Mouse (Mus musculus) 3T3-L1 (cell line): ENCODE measurements at regions not wholly inside any gene's neighbourhood (a gene's known extent, or its start where the extent isn't known, plus 50 kb on each side); places are given as distances from the start of the nearest gene placed in this dataset.
"Not testable (repeated sequence)": the region's sequence is repeated elsewhere in the genome, so short reads cannot be mapped to it uniquely, and the experiment has no call there.

ENCODE experiments used
- DNase-seq: peaks from one replicate; pipeline ENCODE4 v3.0.0-alpha.2; 2015; ENCODE audit warnings: low read depth, low spot score

GRCm38 (mm10) chr9:78769168-78769567 lies 153.8 kb downstream of the Cd109 start:
- DNase-seq: peak; percentile 73

DNA sequence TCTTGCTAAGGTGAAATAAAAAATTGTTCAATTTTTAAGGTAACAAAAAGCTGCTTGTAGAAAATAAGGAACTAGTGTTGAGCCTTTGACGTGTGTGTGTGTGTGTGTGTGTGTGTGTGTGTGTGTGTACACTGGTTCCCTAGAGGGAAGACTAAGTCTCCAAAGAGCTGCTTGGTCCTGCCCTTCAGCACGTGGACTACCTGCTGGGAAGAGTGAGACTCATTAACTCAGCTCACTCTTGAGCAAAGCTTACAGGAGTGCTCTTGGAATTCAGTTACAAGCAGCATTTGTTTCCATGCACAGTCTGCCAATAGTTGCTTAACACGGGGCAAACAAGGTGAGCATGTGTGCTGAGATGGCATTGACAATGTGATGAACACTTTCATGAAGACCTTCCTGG lies 158.6 kb downstream of the Cd109 start:
- no peak for DNase-seq

DNA sequence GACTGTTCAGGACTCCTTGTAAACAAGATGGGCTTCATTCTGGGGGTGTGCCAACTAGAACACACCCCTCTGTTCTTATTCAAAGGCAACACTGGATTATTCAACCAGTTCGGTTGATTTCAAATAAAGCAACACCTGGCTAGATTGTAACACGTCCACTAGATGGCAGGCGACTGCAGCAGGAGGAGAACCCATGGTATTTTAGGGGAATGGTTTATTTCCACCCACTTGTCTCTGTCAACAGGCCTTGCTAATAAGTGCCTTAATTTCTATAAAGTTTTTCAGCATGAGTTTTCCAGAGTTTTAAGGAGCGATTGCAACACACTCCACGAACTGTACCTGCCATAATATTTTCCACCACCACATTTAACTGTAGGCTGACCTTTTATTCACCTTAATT lies 160.1 kb downstream of the Cd109 start:
- peak; percentile 68 for DNase-seq

- DNase-seq: no peak
Observed at GRCm38 (mm10) chr9:78780595-78780994, 165.2 kb downstream of the Cd109 start.

DNA sequence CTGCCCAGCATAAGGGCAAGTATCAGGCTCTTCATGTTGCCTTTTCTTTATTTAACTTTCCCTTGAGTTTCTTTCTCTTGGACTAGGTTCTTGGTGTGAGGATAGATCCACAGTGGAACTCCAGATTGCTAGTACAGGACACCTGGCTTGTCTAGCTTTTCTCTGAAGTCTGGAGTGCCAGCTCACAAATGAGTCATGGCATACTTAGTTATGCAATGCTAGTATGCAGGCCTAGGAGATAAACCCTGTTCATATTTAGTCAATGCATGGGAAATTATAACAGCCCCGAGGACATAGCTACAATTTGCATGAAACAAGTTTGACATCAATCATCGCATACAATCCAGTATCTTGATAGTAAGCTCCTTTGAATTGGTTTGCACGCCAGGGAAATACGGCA lies 167.0 kb downstream of the Cd109 start:
- DNase-seq: peak; percentile 32

DNA sequence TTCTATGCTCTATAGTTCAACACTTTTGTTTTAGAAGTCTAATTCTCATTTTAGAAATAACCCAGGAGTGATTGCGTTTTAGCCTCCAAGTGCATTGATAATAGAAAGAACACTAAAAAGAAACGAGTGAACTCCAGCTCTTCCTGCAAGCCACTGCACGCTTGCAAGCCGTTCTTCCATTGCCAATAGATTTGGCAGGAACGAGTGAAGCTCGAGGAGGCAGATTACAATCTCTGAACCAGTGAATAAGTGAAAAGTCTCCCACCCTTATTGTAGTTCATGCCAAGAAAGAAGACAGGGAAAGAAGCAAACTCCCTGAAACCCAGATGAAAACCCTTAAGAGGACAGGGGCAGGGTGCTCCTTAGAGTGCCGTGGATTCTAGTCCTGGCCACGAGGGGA lies 167.5 kb downstream of the Cd109 start:
- no peak for DNase-seq

- DNase-seq: peak; percentile 76
Observed at GRCm38 (mm10) chr9:78787866-78788265, 172.5 kb downstream of the Cd109 start.

GRCm38 (mm10) chr9:78789703-78790102 lies 174.4 kb downstream of the Cd109 start:
- DNase-seq: no peak

GRCm38 (mm10) chr9:78790155-78790554 lies 174.8 kb downstream of the Cd109 start:
- no peak for DNase-seq

GRCm38 (mm10) chr9:78795801-78796200 lies 180.5 kb downstream of the Cd109 start:
- no peak for DNase-seq

- no peak for DNase-seq
Observed at GRCm38 (mm10) chr9:78817221-78817620, 201.9 kb downstream of the Cd109 start.

- not testable (repeated sequence) for DNase-seq
Observed at GRCm38 (mm10) chr9:78821554-78822212, 206.3 kb downstream of the Cd109 start.

DNA sequence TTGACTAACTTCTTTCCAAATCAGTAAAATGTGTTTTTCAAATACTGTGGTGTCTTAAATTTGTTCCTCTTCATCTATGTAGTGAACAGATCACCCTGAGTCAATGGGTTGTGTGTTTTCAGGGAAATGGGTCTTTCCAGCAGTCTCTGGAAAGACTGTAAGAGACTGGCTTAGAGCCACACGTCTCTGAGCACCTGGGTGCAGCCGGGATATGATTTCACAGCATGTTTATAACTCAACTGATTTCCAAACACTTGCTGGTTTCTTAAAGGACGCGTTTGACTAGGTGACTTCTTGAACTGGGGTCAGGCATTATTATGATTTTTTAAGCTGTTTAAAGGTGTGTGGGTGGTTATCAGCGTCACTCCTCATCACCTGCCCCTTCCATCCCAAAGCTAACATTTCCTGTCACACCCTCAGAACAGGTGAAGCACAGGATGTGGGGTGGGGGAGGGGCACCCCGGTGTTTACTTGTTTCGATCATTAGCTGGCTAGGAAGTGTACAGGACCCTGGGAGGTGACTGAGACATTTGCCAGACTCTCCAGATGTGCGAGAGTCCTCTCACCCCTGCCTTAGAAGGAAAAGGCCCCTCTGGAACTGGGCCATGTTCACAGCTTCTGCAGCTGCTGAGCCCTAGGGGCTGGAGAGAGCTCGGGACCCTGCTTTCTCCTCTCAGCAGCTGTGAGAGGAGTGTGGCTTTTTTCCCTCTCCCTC lies 229.8 kb downstream of the Cd109 start:
- no peak for DNase-seq

DNA sequence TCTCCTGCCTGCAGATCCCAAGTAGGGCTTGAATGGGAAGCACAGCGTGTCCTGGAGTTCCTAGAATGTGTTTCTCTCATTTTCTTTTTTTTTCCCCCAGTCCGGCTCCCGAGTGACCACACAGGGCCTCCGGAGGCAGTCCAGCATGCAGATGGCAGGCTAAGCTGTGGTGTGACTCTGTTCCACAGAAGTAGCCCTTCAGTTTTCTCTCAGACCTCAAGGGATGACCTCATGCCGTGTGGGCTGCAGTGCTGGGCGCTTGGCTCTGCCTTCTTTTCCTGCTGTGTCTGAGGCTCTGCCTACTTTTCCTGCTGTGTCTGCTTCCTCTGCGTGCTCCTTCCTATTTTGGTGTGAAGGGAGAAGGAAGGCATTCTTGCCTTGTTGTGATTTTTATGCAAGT lies 230.8 kb downstream of the Cd109 start:
- no peak for DNase-seq

GRCm38 (mm10) chr9:78847890-78848563 lies 232.7 kb downstream of the Cd109 start:
- DNase-seq: no peak

DNA sequence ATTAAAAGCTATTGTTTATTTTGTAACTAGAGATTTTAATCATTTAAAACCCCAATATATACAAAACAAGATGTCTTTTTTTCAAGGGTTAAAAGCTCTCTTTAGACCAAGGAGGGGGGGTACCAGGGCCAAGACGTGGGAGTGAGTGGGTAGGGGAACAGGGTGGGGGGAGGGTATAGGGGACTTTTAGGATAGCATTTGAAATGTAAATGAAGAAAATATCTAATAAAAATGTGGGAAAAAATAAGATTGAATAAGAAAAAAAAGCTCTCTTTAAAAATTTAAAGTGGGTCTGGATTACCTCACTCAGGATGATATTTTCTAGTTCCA lies 233.2 kb downstream of the Cd109 start:
- not testable (repeated sequence) for DNase-seq

GRCm38 (mm10) chr9:78856981-78857380 lies 241.6 kb downstream of the Cd109 start:
- no peak for DNase-seq

DNA sequence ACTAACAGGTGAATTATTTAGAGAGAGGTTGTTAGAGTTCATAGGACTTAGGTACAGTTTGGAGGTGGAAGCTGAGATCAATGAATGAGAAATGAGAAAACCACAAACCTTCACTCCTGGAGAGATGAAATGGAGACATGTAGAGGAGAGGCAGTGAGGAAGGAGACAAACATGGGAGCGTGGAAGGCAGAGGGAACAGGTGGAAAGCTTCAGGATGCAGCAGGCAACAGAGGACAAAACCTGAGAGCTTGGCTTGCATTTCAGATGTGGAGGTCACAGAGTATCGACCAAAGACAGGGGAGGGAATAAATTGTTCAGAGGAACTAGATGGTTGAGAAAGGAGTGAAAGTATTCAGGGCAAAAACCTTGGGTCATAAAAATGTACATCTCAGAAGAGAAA lies 244.6 kb downstream of the Cd109 start:
- no peak for DNase-seq

GRCm38 (mm10) chr9:78872561-78872960 lies 257.2 kb downstream of the Cd109 start:
- DNase-seq: no peak

DNA sequence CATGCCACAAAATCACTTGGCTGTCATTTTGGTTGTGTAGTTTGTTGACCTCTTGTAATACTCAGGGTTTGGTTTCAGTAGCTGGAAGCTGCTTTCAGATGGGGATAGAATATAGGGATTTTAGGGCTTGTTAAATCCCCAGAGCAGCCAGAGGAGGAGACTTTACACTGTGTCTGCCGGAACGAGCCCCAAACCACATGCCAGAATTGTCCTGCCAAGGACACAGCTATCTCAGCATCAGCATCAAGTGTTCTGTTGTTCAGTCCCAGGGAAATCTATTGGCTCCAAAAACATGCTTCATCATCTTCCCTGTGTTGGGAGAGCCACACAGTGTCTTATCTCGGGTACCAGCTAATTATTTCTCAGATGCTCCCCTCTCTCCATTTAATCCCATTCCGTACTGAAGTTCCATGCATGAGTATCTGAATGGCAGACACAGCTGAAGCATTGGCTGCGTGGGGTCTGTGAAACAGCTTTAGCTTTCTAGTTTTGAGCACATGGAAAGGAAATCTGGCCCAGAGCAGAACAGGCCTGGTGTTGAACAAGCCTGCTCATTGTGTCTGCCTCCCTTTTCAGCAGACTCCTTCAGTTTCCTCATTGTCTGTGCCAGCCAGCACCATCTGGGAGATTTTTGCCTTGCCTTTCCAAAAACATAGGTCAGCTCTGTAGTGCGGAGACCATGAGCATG lies 264.8 kb downstream of the Cd109 start:
- DNase-seq: no peak

DNA sequence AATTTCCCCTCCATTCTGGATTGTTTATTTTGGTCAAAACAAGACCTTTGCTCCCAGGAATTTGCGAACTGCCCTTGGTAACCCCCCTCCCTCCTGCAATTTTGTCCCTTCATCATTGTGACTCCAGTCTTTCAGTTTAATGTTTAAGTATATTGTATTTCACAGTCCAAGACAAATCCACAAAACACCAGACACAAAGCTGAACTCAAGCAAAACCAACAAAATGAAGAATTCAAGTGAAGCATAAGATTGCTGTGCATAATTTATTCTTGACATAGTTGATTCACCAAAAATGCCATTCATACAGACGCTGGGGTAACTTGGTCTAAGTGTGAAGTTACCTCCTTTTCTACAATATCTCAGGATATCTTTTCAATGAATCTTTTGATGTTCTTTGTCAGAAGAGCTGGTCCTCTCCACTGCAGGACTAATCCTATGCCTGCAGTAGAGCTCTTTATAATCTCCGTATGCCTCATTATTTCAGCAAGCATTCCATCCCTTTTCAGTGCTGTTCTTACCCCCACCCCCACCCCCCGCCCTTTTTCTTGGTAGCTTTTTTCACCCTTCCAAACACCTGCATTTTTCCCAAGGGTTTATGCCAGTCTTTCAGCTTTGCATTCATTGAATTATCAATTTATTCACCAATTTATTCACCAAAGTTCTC lies 265.4 kb downstream of the Cd109 start:
- DNase-seq: no peak

DNA sequence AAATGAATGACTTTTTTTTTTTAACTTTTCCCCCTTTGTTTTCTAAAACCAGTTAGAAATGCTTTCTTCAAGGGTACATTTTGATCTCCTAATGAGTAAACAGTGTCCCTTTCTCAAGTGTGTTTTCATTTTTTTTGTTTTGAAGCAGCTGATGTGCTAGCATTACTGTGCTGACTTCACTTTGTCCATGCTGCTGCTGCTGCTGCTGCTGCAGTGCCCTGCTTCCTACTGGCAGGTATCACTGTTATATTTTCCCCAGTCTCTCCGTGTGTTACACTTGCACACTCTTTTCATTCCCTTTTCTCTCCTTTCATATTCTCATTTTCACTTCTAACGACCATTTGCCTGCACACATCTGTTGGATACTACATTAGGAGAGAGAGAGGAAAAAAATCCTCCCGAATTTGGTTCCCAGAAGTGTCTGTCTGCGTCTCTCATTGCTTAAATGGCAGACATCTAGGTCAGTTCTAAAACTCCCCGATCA lies 266.0 kb downstream of the Cd109 start:
- DNase-seq: no peak
